In genomic region chr4:8927276-8927906, GRCm38 (mm10) we compare ENCODE assay signal across 12 mouse cellular contexts.
DNase-seq lines count a peak whose midpoint lies in the region; ATAC-seq and TF ChIP-seq lines count a peak whose summit lies in the region.
"Had no signal": no experiment of that assay in that cellular context is flagged by ENCODE, and none has a peak within 500 bp of the region (broad histone marks: within the 10 kb centered on the region; RNA-seq: fewer than 3 reads in every experiment).

No protein-coding gene starts in this region.

- H3K4me1 ChIP-seq in forebrain, embryonic 10.5 days: peaks cover 30% of the 10 kb centered on the region
- peaks cover 28% of the 10 kb centered on the region for H3K4me1 ChIP-seq in forebrain, embryonic 13.5 days
- peaks cover 24% of the 10 kb centered on the region for H3K4me1 ChIP-seq in spleen, adult 2 months (ENCODE audit: control insufficient read depth, insufficient read depth, insufficient read length)
- H3K4me1 ChIP-seq in megakaryocyte, embryonic 14.5 days: peaks cover 75% of the 10 kb centered on the region
- peaks cover 4% of the 10 kb centered on the region; the same call in 1 of the 2 replicates for H3K4me1 ChIP-seq in kidney, embryonic 14.5 days (ENCODE audit: control insufficient read depth, insufficient read depth, low read length)

- no peak for TF ChIP-seq POLR2A in spleen, adult 2 months (IDR thresholded peaks at IDR 0.05; ENCODE audit: low read depth, low read length)

- H3K4me2 ChIP-seq in forebrain, embryonic 13.5 days: no peak overlapping the region
- H3K4me2 ChIP-seq in kidney, embryonic 14.5 days (replicated peaks; ENCODE audit: low read depth, low read length): no peak overlapping the region
- H3K4me2 ChIP-seq: liver, embryonic 15.5 days had no signal

- H3K36me3 ChIP-seq in forebrain, embryonic 10.5 days (replicated peaks): no peaks in the 10 kb centered on the region
- H3K36me3 ChIP-seq in forebrain, embryonic 13.5 days (ENCODE audit: poor library complexity, severe bottlenecking): no peaks in the 10 kb centered on the region
- H3K36me3 ChIP-seq in spleen, adult 2 months (ENCODE audit: control insufficient read depth, insufficient read depth, low read length): no peaks in the 10 kb centered on the region
- H3K36me3 ChIP-seq in megakaryocyte, embryonic 14.5 days (replicated peaks; ENCODE audit: low read length): peaks cover 5% of the 10 kb centered on the region
- no peaks in the 10 kb centered on the region for H3K36me3 ChIP-seq in kidney, embryonic 14.5 days (ENCODE audit: control insufficient read depth, insufficient read depth, low read length)
- H3K36me3 ChIP-seq: liver, embryonic 15.5 days had no signal

- 0 out of 2 replicates have a peak, but pooled peaks cover 3% of the 10 kb centered on the region for H3K9me3 ChIP-seq in forebrain, embryonic 10.5 days
- H3K9me3 ChIP-seq in forebrain, embryonic 13.5 days (replicated peaks): no peaks in the 10 kb centered on the region
- H3K9me3 ChIP-seq in megakaryocyte, embryonic 14.5 days: peaks cover 10% of the 10 kb centered on the region
- no peaks in the 10 kb centered on the region for H3K9me3 ChIP-seq in kidney, embryonic 14.5 days (ENCODE audit: control insufficient read depth, low read length)
- H3K9me3 ChIP-seq: liver, embryonic 15.5 days had no signal

- WGBS in forebrain, embryonic 10.5 days: 41% methylated on average over 8 of the region's 8 CpGs
- 33% methylated on average over 8 of the region's 8 CpGs for WGBS in forebrain, embryonic 13.5 days
- WGBS in spleen, adult 2 months: 8% methylated on average over 8 of the region's 8 CpGs
- 37% methylated on average over 8 of the region's 8 CpGs for WGBS in kidney, embryonic 14.5 days

- no peak overlapping the region for H3K9ac ChIP-seq in forebrain, embryonic 13.5 days
- no peak overlapping the region for H3K9ac ChIP-seq in kidney, embryonic 14.5 days (ENCODE audit: low read depth, low read length)
- H3K9ac ChIP-seq: liver, embryonic 15.5 days had no signal

- H3K27me3 ChIP-seq in forebrain, embryonic 10.5 days (ENCODE audit: poor library complexity, severe bottlenecking): peaks cover 12% of the 10 kb centered on the region; the same call in 1 of the 2 replicates
- no peaks in the 10 kb centered on the region; the same call in 1 of the 2 replicates for H3K27me3 ChIP-seq in forebrain, embryonic 13.5 days
- H3K27me3 ChIP-seq in spleen, adult 2 months (ENCODE audit: control insufficient read depth, insufficient read depth, low read length): no peaks in the 10 kb centered on the region
- H3K27me3 ChIP-seq in megakaryocyte, embryonic 14.5 days (replicated peaks): no peaks in the 10 kb centered on the region
- H3K27me3 ChIP-seq in kidney, embryonic 14.5 days (ENCODE audit: control insufficient read depth, insufficient read depth, low read length): no peaks in the 10 kb centered on the region
- H3K27me3 ChIP-seq: liver, embryonic 15.5 days had no signal

- 0 out of 2 replicates have a peak overlapping the region, but pooled peaks have one; percentile 31 for H3K27ac ChIP-seq in forebrain, embryonic 10.5 days
- H3K27ac ChIP-seq in forebrain, embryonic 13.5 days: no peak overlapping the region
- peak overlapping the region; percentile 63 for H3K27ac ChIP-seq in spleen, adult 2 months (ENCODE audit: insufficient read depth, low read length)
- H3K27ac ChIP-seq in kidney, embryonic 14.5 days (ENCODE audit: low read depth, low read length): no peak overlapping the region
- H3K27ac ChIP-seq: left cerebral cortex, adult 2 months; liver, embryonic 15.5 days had no signal

- no peak overlapping the region for H3K4me3 ChIP-seq in forebrain, embryonic 10.5 days
- no peak overlapping the region for H3K4me3 ChIP-seq in forebrain, embryonic 13.5 days
- no peak overlapping the region for H3K4me3 ChIP-seq in spleen, adult 2 months (ENCODE audit: extremely low read depth, insufficient read depth, insufficient read length)
- peak overlapping the region; percentile 76 for H3K4me3 ChIP-seq in megakaryocyte, embryonic 14.5 days (replicated peaks)
- H3K4me3 ChIP-seq in kidney, embryonic 14.5 days (ENCODE audit: low read length): no peak overlapping the region
- H3K4me3 ChIP-seq: left cerebral cortex, adult 2 months; liver, embryonic 15.5 days had no signal

- ATAC-seq in forebrain, embryonic 13.5 days: no peak
- ATAC-seq in kidney, embryonic 14.5 days (ENCODE audit: low FRiP score, low TSS enrichment): no peak
- ATAC-seq: forebrain, embryonic 16.5 days had no signal

- DNase-seq in forebrain, embryonic 10.5 days (ENCODE audit: extremely low spot score, low spot score): no peak
- peak in 1 of 2 experiments; percentile 53 for DNase-seq in spleen, adult 2 months (ENCODE audit: low read depth in 1 of 2, low spot score in 2 of 2)
- no peak for DNase-seq in spleen, adult 12 weeks (ENCODE audit: low spot score)
- no peak for DNase-seq in cerebellum, postnatal 4 days (ENCODE audit: low spot score in 2 of 2)
- no peak for DNase-seq in cerebellum, adult 11-12 months
- DNase-seq: kidney, adult 8-10 months had no signal

- TF ChIP-seq CTCF in spleen, adult 2 months (IDR thresholded peaks at IDR 0.05; ENCODE audit: extremely low read depth, insufficient read depth, insufficient read length, insufficient replicate concordance): no peak

Comparison
In these comparisons a context has a peak if more than half of its experiments do, and no peak if none do; other contexts are left out.
1. H3K27ac ChIP-seq: peak in forebrain, embryonic 10.5 days (single experiment) and spleen, adult 2 months (single experiment); none in forebrain, embryonic 13.5 days (single experiment) and kidney, embryonic 14.5 days (single experiment).